Mouse (Mus musculus) midbrain, embryonic 16.5 days (tissue): Measurements from ENCODE around the gene Tufm. TPM values are rescaled to one million over a fixed set of nuclear protein-coding genes. Genes with fewer than 3 reads are reported as not detected.

Experiments used
- ATAC-seq: fragments of 200-750 bp; cut with Nextera tagmentation; 2 replicates; pipeline ENCODE4 v1.8.0; 2017; ENCODE audit warnings: moderate TSS enrichment
- H3K27ac ChIP-seq: fragments of 300-500 bp; sonication (generic); 2 replicates; pipeline ENCODE4 v1.5.1; 2014; ENCODE audit warnings: mild to moderate bottlenecking, low read length, mixed read lengths
- H3K27me3 ChIP-seq: fragments of 300-500 bp; sonication (generic); 2 replicates; pipeline ENCODE4 v1.6.1; 2014; ENCODE audit warnings: low read depth, low read length, mixed read lengths; ENCODE audit not compliant: control insufficient read depth, insufficient read depth
- H3K36me3 ChIP-seq: fragments of 300-500 bp; sonication (generic); 2 replicates; pipeline ENCODE4 v1.6.1; 2014; ENCODE audit warnings: mild to moderate bottlenecking, low read length, moderate library complexity, mixed read lengths; ENCODE audit not compliant: control insufficient read depth, insufficient read depth
- H3K4me1 ChIP-seq: fragments of 300-500 bp; sonication (generic); 2 replicates; pipeline ENCODE4 v1.6.1; 2014; ENCODE audit warnings: mild to moderate bottlenecking, low read length, mixed read lengths; ENCODE audit not compliant: control insufficient read depth, insufficient read depth
- H3K4me2 ChIP-seq: fragments of 300-500 bp; sonication (generic); 2 replicates; pipeline ENCODE4 v1.6.1; 2014; ENCODE audit warnings: mild to moderate bottlenecking, low read length, mixed read lengths
- H3K4me3 ChIP-seq: fragments of 300-500 bp; sonication (generic); 2 replicates; pipeline ENCODE4 v1.5.1; 2014; ENCODE audit warnings: low read depth, mild to moderate bottlenecking, low read length, moderate library complexity, mixed read lengths
- H3K9ac ChIP-seq: fragments of 300-500 bp; sonication (generic); 2 replicates; pipeline ENCODE4 v1.6.1; 2014; ENCODE audit warnings: low read depth, low read length, mixed read lengths
- H3K9me3 ChIP-seq: fragments of 300-500 bp; sonication (generic); replicated peaks from 2 replicates; pipeline ENCODE4 v1.6.1; 2014; ENCODE audit warnings: mild to moderate bottlenecking, low read length, mixed read lengths; ENCODE audit not compliant: control insufficient read depth, poor library complexity, severe bottlenecking
- WGBS: fragments of 180-500 bp; shearing (Covaris S2); extraction: QIAGEN DNeasy Blood & Tissue Kit; methylation state at CpG from one replicate; pipeline ENCODE4 v1.1.7; 2014; 5-methylcytosine and 5-hydroxymethylcytosine counted together
- polyA plus RNA-seq: library from polyadenylated mRNA; unstranded; fragments of >200 nt; fragmentation: Nextera tagmentation; extraction: Ambion mirVana; gene quantifications from 2 replicates; pipeline ENCODE4 v1.2.1, GENCODE M21; 2015

Tufm gene
- polyA plus RNA-seq, 1 experiment from 2014 or later, result 121 TPM

DNA sequence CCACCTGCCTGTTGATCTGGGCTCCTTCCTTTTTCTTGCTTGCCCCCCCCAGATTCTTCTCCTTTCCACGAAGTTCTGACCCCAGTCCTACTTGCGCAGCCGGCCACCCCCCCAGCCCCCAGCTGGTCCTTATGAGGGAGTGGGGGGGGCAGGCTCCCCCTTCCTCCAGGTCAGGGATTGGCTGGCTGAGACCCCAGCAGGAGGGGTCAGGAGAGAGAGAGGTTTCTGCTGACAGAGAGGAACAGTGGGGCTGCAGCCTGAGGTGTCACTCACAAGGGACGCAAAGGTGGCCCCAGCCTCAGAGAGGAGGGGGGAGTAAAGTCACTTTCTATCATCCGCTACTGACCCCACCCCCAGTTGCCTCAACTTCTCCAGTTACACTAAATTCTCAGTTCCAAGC is 24.2 kb upstream of the Tufm start, which contains the start of gene Atp2a1:
Atp2a1 (minus strand) TSS at position 105 of the 400 bp plus-strand sequence.
- Histone ChIP-seq H3K9me3 (no peaks in the 10 kb centered on the region), H3K27me3 (no peaks in the 10 kb centered on the region), H3K4me3 (no peak within 1 kb of the TSS), H3K36me3 (peaks cover 16% of the 10 kb centered on the region), H3K4me2 (no peak within 1 kb of the TSS), H3K4me1 (no peaks in the 10 kb centered on the region), H3K9ac (peak within 1 kb of the TSS; percentile 24; the same call in 1 of the 2 replicates), H3K27ac (no peak within 1 kb of the TSS)
- ATAC-seq, result no peak
- WGBS, result 46% methylated on average over 5 of the region's 5 CpGs

DNA sequence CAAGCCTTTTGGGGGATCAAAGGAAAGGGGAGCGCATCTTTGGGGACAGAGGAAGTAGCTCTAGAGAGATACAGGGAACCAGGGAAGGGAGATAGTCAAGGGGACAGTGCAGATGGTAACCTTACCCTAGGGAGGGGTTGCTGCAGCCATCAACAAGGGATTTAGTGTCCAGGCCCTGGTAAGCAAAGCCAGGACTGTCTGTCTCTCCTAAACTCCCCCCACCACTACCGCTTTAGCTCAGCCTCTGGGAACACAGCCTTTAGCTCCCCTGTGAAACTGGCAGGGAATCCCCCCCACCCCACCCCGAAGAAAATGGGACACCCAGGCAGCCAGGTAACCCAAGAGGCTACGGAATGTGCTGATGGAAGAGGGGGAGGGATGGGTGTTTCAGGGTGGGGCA is 23.6 kb upstream of the Tufm start:
- Histone ChIP-seq H3K9me3 (no peaks in the 10 kb centered on the region), H3K36me3 (peaks cover 20% of the 10 kb centered on the region), H3K27ac (no peak overlapping the region), H3K4me3 (no peak overlapping the region), H3K4me2 (no peak overlapping the region), H3K4me1 (no peaks in the 10 kb centered on the region), H3K27me3 (no peaks in the 10 kb centered on the region), H3K9ac (no peak overlapping the region)
- ATAC-seq, result no peak
- WGBS, result 62% methylated on average over 4 of the region's 4 CpGs

DNA sequence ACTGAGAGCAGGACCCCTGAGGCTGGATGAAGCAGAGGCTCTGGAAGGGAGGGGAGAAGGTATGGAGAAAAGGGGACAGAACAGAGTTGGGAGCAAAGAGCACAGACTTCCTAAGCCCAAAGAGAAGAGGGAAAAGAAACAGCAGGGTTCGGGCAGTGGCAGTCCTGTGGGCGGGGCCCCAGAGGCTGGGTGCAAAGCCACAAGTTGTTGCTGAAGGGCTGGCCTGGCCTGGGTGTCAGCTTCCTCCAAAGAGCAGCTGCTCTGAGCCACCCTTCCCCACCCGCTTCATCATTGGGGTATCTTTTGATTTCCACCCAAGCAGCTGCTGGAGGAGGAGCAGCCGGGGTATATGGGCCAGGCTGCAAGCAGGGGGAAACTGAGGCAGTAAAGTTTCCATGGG is 23.0 kb upstream of the Tufm start:
- H3K9ac ChIP-seq, result no peak overlapping the region

DNA sequence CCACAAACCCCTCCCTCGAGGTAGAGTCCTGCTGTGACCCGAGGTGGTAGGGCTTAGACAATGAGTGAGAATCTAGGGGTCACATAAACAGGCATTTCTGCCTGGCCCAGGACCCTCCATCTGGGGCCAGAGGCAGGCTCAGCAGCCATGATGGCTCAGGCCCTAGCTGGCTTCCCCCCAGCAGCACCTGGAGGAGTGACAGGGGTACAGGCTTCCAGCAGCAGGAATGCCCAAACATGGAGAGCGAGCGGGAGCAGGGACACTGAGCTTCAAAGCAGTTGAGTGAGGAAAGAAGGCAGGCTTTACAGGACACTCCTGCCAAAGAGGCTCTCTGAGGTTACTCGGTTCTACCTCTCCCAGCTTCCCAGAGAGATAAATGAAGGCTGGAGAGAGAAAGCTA is 22.3 kb upstream of the Tufm start:
- Histone ChIP-seq H3K27me3 (no peaks in the 10 kb centered on the region), H3K4me1 (no peaks in the 10 kb centered on the region), H3K27ac (no peak overlapping the region), H3K4me2 (no peak overlapping the region), H3K4me3 (no peak overlapping the region), H3K9me3 (no peaks in the 10 kb centered on the region), H3K9ac (no peak overlapping the region), H3K36me3 (peaks cover 28% of the 10 kb centered on the region)
- WGBS, result 50% methylated on average over 5 of the region's 5 CpGs
- ATAC-seq, result no peak

More for the DNA sequence above, 23.0 kb upstream of the Tufm start:
- Histone ChIP-seq H3K27ac (no peak overlapping the region), H3K4me3 (no peak overlapping the region), H3K27me3 (no peaks in the 10 kb centered on the region), H3K9me3 (no peaks in the 10 kb centered on the region), H3K36me3 (peaks cover 25% of the 10 kb centered on the region), H3K4me1 (no peaks in the 10 kb centered on the region), H3K4me2 (no peak overlapping the region)
- WGBS, result 69% methylated on average over 4 of the region's 4 CpGs
- no peak for ATAC-seq

DNA sequence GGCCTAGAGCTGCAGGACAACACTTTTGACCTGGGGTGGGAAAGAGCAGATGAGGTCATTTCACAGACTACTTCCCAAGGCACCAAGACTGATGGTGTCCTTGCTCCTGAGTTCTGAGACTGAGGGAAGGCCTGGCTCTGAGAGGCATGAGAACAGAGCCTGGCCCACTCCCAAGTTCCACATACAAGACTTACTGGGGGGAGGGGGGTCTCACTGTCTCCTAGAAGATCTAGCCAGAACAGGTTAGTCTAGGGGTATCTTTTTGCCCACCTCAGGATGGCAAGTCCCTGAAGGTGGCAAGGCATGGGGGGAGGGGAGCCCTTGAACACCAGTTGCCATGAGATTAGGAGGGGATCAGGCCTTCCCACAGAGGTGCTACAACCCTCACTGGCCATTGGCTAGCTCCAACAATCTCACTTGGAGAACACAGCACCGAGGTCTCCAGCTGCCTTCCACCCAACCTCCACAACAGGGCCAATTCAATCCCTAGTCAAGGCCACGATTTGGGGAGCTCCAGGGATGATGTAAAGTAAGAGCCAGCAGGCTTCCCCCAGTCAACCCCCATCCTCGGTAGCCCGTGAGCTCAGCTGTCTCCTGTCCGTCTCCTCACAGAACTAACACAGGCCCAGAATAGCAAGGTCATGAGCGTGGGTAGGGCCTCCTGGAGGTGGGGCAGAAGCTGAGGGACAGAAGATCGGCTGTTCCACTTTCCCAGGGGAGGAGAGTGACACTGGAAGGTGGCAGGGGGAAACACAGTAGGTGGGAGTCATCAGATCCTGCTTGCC is 21.7 kb upstream of the Tufm start:
- H3K4me3 ChIP-seq, result no peak overlapping the region
- no peaks in the 10 kb centered on the region for H3K9me3 ChIP-seq
- no peaks in the 10 kb centered on the region for H3K27me3 ChIP-seq
- ATAC-seq, result no peak
- H3K4me2 ChIP-seq, result no peak overlapping the region
- WGBS, result 63% methylated on average over 7 of the region's 7 CpGs
- H3K9ac ChIP-seq, result no peak overlapping the region
- H3K4me1 ChIP-seq, result no peaks in the 10 kb centered on the region
- H3K27ac ChIP-seq, result no peak overlapping the region
- H3K36me3 ChIP-seq, result peaks cover 28% of the 10 kb centered on the region

DNA sequence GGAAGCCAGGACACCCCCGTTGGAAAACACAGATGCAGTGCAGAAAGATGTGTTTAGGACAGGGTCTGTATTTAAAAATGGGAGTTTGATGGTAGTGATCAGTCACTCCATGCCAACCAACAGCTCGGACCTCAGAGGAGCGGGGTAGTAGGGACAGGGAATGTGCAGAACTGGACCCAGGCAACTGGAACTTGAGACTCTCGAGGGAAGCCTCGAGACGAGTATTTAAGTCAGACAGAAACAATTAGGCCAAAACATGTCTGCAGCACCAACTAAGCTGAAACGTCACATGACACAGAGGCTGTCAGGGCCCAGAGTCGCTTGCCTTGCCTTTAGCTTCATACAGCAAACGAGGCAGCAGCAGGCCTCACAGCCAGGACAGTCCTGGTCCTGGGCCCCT is 21.0 kb upstream of the Tufm start:
- H3K9me3 ChIP-seq, result no peaks in the 10 kb centered on the region

DNA sequence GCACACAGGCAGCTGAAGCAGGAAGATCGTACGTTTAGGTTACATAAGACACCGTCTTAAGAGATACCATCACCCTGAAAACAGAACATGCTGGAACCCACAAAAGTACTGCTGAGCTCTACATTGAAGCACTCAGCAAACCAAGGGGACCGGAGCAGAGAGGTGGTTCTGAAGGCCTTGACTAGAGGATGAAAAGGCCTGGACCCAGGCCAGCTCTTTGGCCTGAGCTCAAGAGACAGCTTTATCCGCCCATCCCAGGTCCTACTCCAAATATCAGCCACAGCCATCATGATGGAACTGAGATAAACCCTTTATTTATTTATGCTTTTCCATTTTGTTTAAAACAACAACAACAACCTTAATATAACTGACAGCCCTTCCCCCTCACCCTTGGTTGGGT is 20.5 kb upstream of the Tufm start:
- no peak overlapping the region for H3K9ac ChIP-seq
- ATAC-seq, result no peak
- H3K27me3 ChIP-seq, result no peaks in the 10 kb centered on the region
- H3K4me3 ChIP-seq, result no peak overlapping the region
- H3K9me3 ChIP-seq, result no peaks in the 10 kb centered on the region
- 96% methylated on average over 5 of the region's 5 CpGs for WGBS
- H3K4me1 ChIP-seq, result no peaks in the 10 kb centered on the region
- no peak overlapping the region for H3K27ac ChIP-seq
- peaks cover 35% of the 10 kb centered on the region for H3K36me3 ChIP-seq
- H3K4me2 ChIP-seq, result no peak overlapping the region

More for the DNA sequence above, 21.0 kb upstream of the Tufm start:
- Histone ChIP-seq H3K9ac (no peak overlapping the region), H3K4me2 (no peak overlapping the region), H3K27ac (no peak overlapping the region), H3K36me3 (peaks cover 32% of the 10 kb centered on the region), H3K4me3 (no peak overlapping the region), H3K27me3 (no peaks in the 10 kb centered on the region), H3K4me1 (no peaks in the 10 kb centered on the region)
- 84% methylated on average over 9 of the region's 9 CpGs for WGBS
- no peak for ATAC-seq

DNA sequence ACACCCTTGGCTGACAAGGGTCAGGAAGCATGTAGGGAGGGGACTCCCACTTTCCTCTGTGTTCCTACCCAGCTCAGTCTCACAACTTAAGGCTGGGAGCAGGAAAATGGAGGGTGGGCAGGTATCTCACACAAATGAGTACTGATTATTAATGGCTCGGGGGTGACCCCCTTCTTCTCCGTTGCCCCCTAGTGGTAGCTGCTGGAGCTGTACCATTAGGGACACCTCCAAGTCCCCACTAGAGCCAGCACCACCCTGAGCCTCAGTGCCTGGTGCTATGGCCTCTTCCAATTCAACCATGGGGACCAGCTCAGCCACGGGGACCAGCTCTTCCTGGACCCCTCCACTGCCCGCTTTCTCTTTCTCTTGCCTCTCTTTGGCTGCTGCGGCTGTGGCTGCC is 19.9 kb upstream of the Tufm start:
- H3K4me1 ChIP-seq, result no peaks in the 10 kb centered on the region
- H3K9ac ChIP-seq, result no peak overlapping the region
- no peak for ATAC-seq
- no peak overlapping the region for H3K4me3 ChIP-seq
- H3K27ac ChIP-seq, result no peak overlapping the region
- peaks cover 39% of the 10 kb centered on the region for H3K36me3 ChIP-seq
- no peaks in the 10 kb centered on the region for H3K27me3 ChIP-seq
- H3K4me2 ChIP-seq, result no peak overlapping the region
- WGBS, result 68% methylated on average over 5 of the region's 5 CpGs
- H3K9me3 ChIP-seq, result no peaks in the 10 kb centered on the region

DNA sequence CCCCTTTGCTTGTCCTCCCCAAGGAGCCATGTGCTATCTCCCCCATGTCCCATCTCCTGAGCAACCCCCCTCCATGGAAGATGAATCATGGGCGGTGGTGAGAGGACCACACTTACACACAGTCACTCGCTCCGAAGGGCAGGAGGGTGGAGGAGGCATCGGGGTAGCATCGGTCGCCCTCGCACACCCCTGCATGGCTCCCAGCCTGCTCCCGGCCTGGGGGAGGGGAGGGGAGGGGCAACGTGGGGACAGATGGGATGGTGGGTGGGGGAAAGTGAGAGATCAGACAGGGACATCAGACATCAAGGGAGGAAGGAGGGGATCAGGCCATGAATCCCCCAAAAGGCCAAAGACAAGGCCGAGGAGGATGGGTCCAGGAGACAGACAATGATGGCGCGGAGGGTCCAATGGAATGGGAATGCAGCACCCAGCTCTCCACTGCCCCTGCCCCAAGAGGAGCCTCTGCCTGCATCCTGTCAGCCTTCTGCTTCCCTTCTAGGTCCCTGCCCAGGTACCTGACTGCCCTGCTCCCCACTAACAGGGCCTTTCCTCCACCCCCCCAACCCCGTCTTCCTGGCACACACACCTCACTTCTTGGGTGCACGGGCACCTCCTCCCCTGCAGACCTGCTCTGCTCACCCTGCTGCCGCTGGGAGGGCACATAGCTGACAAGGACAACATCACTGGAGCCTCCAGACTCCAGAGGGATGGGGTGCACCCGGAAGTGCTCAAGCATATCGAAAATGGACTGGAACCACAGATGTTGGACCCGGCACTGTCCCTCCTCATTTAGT is 19.1 kb upstream of the Tufm start:
- no peaks in the 10 kb centered on the region for H3K9me3 ChIP-seq
- no peak overlapping the region for H3K4me3 ChIP-seq
- H3K4me1 ChIP-seq, result no peaks in the 10 kb centered on the region; the same call in 1 of the 2 replicates
- peaks cover 45% of the 10 kb centered on the region for H3K36me3 ChIP-seq
- ATAC-seq, result no peak
- 92% methylated on average over 18 of the region's 18 CpGs for WGBS
- no peak overlapping the region for H3K9ac ChIP-seq
- H3K4me2 ChIP-seq, result no peak overlapping the region
- H3K27me3 ChIP-seq, result no peaks in the 10 kb centered on the region
- H3K27ac ChIP-seq, result no peak overlapping the region
